Mouse (Mus musculus): ENCODE data around the gene Cracr2a.
"Not testable (repeated sequence)": the region's sequence is repeated elsewhere in the genome, so short reads cannot be mapped to it uniquely, and the experiment has no call there.

Gene Cracr2a

GRCm38 (mm10) chr6:127561231-127562020 lies at the start of gene Cracr2a:
TSS of gene Cracr2a (plus strand) at chr6:127561338.
- DNase-seq = peak; percentile 69 to 88

- not testable (repeated sequence) for DNase-seq
Measured at GRCm38 (mm10) chr6:127513776-127514175, 47.4 kb upstream of the Cracr2a start.

GRCm38 (mm10) chr6:127521176-127521575 lies 40.0 kb upstream of the Cracr2a start:
- peak in 1 of 2 experiments; percentile 22 for DNase-seq

- DNase-seq = no peak
Measured at GRCm38 (mm10) chr6:127522326-127522725, 38.8 kb upstream of the Cracr2a start.

- DNase-seq = peak; percentile 38 to 77
Measured at GRCm38 (mm10) chr6:127524442-127524841, 36.7 kb upstream of the Cracr2a start.

- DNase-seq = no peak
Measured at GRCm38 (mm10) chr6:127528625-127529024, 32.5 kb upstream of the Cracr2a start.

GRCm38 (mm10) chr6:127529451-127529850 lies 31.7 kb upstream of the Cracr2a start:
- peak; percentile 69 to 83 for DNase-seq

- DNase-seq = no peak
Measured at GRCm38 (mm10) chr6:127530206-127530605, 30.9 kb upstream of the Cracr2a start.

- DNase-seq = no peak
Measured at GRCm38 (mm10) chr6:127531412-127532205, 29.5 kb upstream of the Cracr2a start.

GRCm38 (mm10) chr6:127532304-127532703 lies 28.8 kb upstream of the Cracr2a start:
- no peak for DNase-seq

- DNase-seq = no peak
Measured at GRCm38 (mm10) chr6:127533766-127534165, 27.4 kb upstream of the Cracr2a start.

- DNase-seq = no peak
Measured at GRCm38 (mm10) chr6:127537035-127537434, 24.1 kb upstream of the Cracr2a start.

GRCm38 (mm10) chr6:127538118-127538517 lies 23.0 kb upstream of the Cracr2a start:
- DNase-seq = no peak

GRCm38 (mm10) chr6:127539226-127539625 lies 21.9 kb upstream of the Cracr2a start:
- DNase-seq = no peak

GRCm38 (mm10) chr6:127539659-127540058 lies 21.5 kb upstream of the Cracr2a start:
- DNase-seq = no peak

- DNase-seq = no peak
Measured at GRCm38 (mm10) chr6:127540517-127540916, 20.6 kb upstream of the Cracr2a start.

- DNase-seq = peak; percentile 63 to 67
Measured at GRCm38 (mm10) chr6:127541617-127542374, 19.3 kb upstream of the Cracr2a start.

GRCm38 (mm10) chr6:127546676-127547075 lies 14.5 kb upstream of the Cracr2a start:
- DNase-seq = peak; percentile 64 to 80

GRCm38 (mm10) chr6:127552940-127553339 lies 8.2 kb upstream of the Cracr2a start:
- DNase-seq = no peak

- peak in 1 of 2 experiments; percentile 7 for DNase-seq
Measured at GRCm38 (mm10) chr6:127555553-127555952, 5.6 kb upstream of the Cracr2a start.

- no peak for DNase-seq
Measured at GRCm38 (mm10) chr6:127560872-127561230, 287 bp upstream of the Cracr2a start.

- no peak for DNase-seq
Measured at GRCm38 (mm10) chr6:127563511-127563910, 2.4 kb downstream of the Cracr2a start.
